Mouse (Mus musculus) layer of hippocampus, adult 9-11 months (tissue): ENCODE results near the gene Clcn5.

Experiments
- DNase-seq: peaks from one replicate; pipeline ENCODE4 v3.0.0; 2022

Gene Clcn5

DNA sequence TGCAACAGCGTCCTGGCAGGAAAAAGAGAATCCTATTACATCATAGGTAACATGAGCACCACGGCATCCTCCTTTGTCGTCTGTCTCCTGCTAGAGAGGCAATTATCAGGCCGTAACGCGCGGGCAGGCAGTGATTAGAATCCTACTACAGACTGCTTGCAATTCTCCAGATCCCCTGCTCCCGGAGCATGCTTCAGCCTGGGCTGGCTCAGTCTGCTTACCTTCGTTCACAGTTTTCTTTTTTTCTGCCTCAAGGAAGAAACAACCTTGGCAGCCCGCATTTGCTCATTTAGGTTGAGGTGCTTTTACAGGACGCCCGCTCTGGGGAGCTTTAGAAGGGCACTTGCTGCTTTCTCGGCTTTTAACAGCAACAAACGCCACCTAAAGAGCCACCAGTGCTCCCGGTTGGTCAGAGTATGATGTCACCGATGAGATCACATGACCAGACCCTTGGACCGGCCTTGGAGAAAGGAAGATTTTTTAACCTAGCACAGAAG lies 130.8 kb downstream of the Clcn5 start:
- DNase-seq, result peak; percentile 5

- peak; percentile 4 for DNase-seq
These were observed 131.5 kb downstream of the Clcn5 start for GRCm38 (mm10) chrX:7187455-7188310.

DNA sequence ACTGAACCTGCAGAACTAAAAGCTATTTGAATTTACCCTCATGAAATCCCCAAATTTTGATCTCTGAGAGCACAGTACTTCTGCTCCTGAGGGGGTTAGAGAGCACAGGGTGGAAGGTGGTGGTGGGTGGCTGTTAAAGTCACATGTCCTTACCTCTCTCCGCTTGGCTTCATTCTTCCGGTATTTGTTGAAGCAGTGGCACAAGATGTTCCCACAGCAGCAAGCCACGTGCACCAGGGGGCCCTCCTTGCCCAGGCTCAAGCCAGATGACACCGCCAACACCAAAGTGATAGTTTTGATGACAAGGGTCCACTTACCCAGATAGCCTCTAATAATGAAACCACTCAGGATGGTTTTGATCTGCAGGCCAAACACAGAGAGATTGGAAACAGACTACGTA lies 149.0 kb downstream of the Clcn5 start:
- no peak for DNase-seq

DNA sequence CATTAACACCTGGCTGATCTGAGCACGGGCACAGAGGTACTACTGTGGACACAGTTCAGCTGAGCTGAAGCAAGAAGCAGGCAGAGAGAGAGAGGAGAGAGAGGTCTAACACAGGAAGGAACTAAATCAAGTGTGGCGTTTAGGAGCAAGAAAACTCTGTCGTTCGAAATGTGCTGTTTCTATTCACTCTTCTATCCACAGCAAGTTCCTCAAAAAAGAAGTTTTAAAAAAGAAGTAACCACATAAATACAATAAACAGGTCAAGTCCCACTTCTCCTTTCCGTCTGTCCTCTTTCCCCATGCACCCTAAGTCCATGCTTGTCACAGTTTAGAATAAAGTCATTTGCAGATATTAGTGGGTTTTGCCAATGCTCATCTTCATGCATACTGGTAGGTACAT lies 150.4 kb downstream of the Clcn5 start:
- DNase-seq, result no peak

GRCm38 (mm10) chrX:7157976-7158375 lies 161.2 kb downstream of the Clcn5 start:
- DNase-seq, result no peak

DNA sequence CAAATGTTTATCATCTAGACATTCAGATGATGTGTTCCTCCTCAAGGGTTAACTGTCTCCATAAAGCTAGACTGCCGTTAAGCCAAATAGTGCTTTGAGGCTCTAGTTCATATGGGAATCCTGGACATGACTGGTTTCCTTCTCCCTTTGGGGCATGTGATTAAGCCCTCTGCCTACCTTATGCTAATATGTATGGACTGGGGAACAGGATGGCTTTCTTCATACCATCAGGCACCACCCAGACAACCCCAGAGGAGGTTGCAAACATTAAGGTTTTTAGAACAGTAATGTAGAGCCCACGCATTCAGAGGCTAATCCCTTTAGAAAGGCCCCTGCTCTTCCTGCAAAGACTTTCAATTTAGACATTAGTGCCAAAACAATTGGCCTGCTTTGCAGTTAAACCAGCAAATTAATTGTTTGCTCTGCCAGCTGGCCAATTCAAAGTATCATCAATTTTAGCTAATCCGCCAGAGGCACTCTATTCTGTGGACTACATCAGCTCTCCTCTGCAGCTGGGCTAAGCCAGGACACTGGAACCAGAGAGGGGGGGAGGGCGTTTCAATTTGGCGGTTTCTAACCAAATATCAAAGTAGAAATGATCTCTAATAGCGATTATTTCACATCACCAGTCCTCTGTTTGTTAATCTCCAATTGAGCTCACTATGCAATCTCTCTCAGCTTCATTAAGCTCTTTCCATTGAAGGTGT lies 163.0 kb downstream of the Clcn5 start:
- no peak for DNase-seq

DNA sequence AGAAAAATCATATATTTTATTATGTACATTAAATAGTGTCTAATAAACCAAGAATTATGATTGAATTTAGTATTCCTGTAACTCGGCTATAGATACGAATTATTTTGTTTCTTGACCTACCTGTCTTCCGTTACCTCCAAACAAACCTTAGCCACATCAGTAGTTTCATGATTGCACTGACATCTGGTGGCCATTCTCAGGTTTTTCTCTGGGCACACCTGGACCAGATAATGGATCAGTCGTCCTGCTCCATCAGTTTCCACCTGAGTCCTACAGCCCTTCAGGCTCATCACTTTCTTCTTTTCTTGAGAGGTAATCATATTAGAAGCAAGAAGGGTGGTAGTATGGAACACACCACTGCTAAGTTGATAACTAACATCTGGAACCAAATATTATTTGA lies 169.0 kb downstream of the Clcn5 start:
- DNase-seq, result no peak

GRCm38 (mm10) chrX:7146156-7146555 lies 173.0 kb downstream of the Clcn5 start:
- no peak for DNase-seq

DNA sequence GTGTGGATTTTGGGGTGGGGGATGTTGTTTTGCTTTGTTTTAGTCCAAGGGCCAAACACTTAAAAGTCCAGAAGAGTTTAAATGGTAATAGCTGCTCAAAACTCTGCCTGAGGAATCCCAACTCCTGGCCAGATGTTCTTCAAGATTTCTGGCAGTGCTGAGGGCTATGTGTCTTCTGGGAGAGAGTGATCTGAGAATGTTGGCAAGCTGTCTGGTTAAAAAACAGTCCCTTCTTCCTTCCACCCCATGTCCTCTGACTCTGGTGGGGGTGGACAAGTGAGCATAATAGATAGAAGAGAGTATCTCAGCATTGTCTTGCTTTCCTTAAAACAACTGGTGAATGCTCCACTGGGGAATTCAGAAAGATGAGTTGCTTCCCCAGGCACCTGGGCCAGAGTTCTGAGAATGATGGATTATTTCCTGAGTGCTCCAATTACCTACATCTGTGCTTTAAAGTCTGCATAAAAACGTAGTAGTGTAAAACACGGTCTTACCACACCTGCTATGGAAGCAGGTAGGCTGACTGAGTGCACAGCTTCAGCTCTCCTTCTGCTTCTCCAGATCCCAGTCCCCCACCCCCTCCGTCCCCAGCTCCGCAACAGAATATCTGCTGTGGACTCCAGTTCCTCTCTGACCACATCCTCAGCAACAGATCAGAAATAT lies 197.4 kb downstream of the Clcn5 start:
- no peak for DNase-seq

DNA sequence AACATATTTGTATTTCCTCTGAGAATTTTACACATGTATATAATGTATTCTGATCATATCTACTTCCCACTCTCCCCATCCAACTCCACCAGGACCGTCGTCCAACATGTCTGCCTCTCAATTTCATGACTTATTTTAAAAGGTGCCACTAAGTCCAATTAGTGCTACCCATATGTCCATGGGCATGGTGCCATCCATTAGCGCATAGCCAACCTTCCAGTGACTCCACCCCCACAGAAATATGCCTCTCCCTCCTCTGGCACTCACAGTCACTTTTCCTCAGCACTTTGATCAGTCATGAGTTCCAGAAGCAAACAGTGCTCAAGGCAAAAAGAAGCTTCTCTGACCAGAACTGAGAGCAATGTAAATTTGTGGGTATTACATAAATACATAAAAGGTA lies 204.3 kb downstream of the Clcn5 start:
- DNase-seq, result no peak
